Mouse (Mus musculus): Measurements from ENCODE around the gene Tsku.

DNA sequence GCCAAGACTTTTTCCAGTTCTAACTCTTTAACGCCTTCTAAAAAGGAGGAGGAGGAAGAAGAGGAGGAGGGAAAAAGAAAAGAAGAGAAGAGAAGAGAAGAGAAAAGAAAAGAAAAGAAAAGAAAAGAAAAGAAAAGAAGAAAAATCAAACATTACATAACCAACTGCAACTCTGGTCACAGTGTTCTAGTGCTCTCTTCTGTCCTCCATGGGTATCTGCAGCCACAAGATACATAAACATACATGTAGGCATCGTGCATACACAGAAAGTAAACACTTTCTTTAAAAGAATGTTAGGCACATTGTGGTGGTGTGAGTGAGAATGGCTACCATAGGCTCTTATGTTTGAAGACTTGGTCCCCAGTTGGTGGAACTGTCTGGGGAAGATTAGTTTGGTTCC is 46.0 kb downstream of the Tsku start:
- TF ChIP-seq CHD2 (IDR thresholded peaks at IDR 0.05; ENCODE audit: low read depth, low read length) (no peak), ZC3H11A (IDR thresholded peaks at IDR 0.05; ENCODE audit: borderline replicate concordance, low read depth, low read length) (no peak), ZNF384 (IDR thresholded peaks at IDR 0.05; ENCODE audit: low read depth, low read length) (no peak), MAFK (IDR thresholded peaks at IDR 0.05; ENCODE audit: insufficient read depth, low read depth, low read length) (no peak)
